Mouse (Mus musculus) G1E (cell line): ENCODE results near the gene Rab5c.

Experiments
- CTCF ChIP-seq: IDR thresholded peaks from 2 replicates; pipeline ENCODE4 v1.5.1; 2012; ENCODE audit warnings: low read depth, low read length, inconsistent platforms, mixed read lengths
- GATA1 ChIP-seq: IDR thresholded peaks from 2 replicates; pipeline ENCODE4 v1.6.1; 2012; ENCODE audit warnings: borderline replicate concordance, low read length, inconsistent platforms, mixed read lengths
- GATA2 ChIP-seq: IDR thresholded peaks from 2 replicates; pipeline ENCODE4 v1.6.1; 2012; ENCODE audit warnings: low read depth, low read length, inconsistent platforms, borderline replicate concordance
- TAL1 ChIP-seq: conservative IDR thresholded peaks from 2 replicates; pipeline ENCODE4 v1.6.1; 2012; ENCODE audit warnings: low read depth, low read length, inconsistent platforms, mixed read lengths

- no peak for TF ChIP-seq GATA2
- no peak for TF ChIP-seq CTCF
- no peak for TF ChIP-seq TAL1
- TF ChIP-seq GATA1 = no peak
These were observed 44.9 kb downstream of the Rab5c start for GRCm38 (mm10) chr11:100693154-100693553.
